Mouse (Mus musculus): ENCODE results near the gene Ckap2. TPM values are rescaled to one million over a fixed set of nuclear protein-coding genes. Genes with fewer than 3 reads are reported as not detected.
A peak's percentile ranks its signal among the peaks of the same experiment; 100 is the strongest.
"Not testable (repeated sequence)": the region's sequence is repeated elsewhere in the genome, so short reads cannot be mapped to it uniquely, and the experiment has no call there.

Ckap2 gene
- polyA plus RNA-seq, 1 experiment from 2014 or later = 38.5 TPM

GRCm38 (mm10) chr8:22150345-22150663 lies 35.3 kb downstream of the Ckap2 start:
- Histone ChIP-seq H3K4me2 (replicated peaks; ENCODE audit: low read depth, low read length) (no peak overlapping the region), H3K27ac (ENCODE audit: low read length) (no peak overlapping the region), H3K9me3 (ENCODE audit: low read length) (no peaks in the 10 kb centered on the region), H3K4me1 (ENCODE audit: insufficient read depth, low read length) (peaks cover 4% of the 10 kb centered on the region; the same call in 1 of the 2 replicates), H3K27me3 (ENCODE audit: insufficient read depth, low read length) (no peaks in the 10 kb centered on the region), H3K9ac (replicated peaks; ENCODE audit: low read length) (no peak overlapping the region), H3K4me3 (ENCODE audit: low read length) (no peak overlapping the region), H3K36me3 (ENCODE audit: insufficient read depth, low read length) (peaks cover 3% of the 10 kb centered on the region; the same call in 1 of the 2 replicates)
- ATAC-seq (ENCODE audit: low FRiP score, low TSS enrichment) = no peak
- 45% methylated on average over 3 of the region's 3 CpGs for WGBS

- 78% methylated on average over 11 of the region's 11 CpGs for WGBS
- Histone ChIP-seq H3K27ac (ENCODE audit: low read length) (0 out of 2 replicates have a peak overlapping the region, but pooled peaks have one; percentile 14), H3K4me3 (ENCODE audit: low read length) (no peak overlapping the region), H3K27me3 (ENCODE audit: insufficient read depth, low read length) (no peaks in the 10 kb centered on the region), H3K9ac (replicated peaks; ENCODE audit: low read length) (no peak overlapping the region), H3K9me3 (ENCODE audit: low read length) (no peaks in the 10 kb centered on the region), H3K36me3 (ENCODE audit: insufficient read depth, low read length) (peaks cover 3% of the 10 kb centered on the region; the same call in 1 of the 2 replicates), H3K4me2 (replicated peaks; ENCODE audit: low read depth, low read length) (no peak overlapping the region), H3K4me1 (ENCODE audit: insufficient read depth, low read length) (peaks cover 4% of the 10 kb centered on the region; the same call in 1 of the 2 replicates)
- ATAC-seq (ENCODE audit: low FRiP score, low TSS enrichment) = no peak
Measured at GRCm38 (mm10) chr8:22149643-22150344, 35.8 kb downstream of the Ckap2 start.

- H3K9me3 ChIP-seq (ENCODE audit: low read length) = no peaks in the 10 kb centered on the region
- WGBS = 89% methylated on average over 7 of the region's 7 CpGs
- H3K4me3 ChIP-seq (ENCODE audit: low read length) = no peak overlapping the region
- H3K36me3 ChIP-seq (ENCODE audit: insufficient read depth, low read length) = peaks cover 3% of the 10 kb centered on the region; the same call in 1 of the 2 replicates
- no peak for ATAC-seq (ENCODE audit: low FRiP score, low TSS enrichment)
- H3K9ac ChIP-seq (replicated peaks; ENCODE audit: low read length) = no peak overlapping the region
- H3K27ac ChIP-seq (ENCODE audit: low read length) = no peak overlapping the region
- H3K27me3 ChIP-seq (ENCODE audit: insufficient read depth, low read length) = no peaks in the 10 kb centered on the region
- no peak overlapping the region for H3K4me2 ChIP-seq (replicated peaks; ENCODE audit: low read depth, low read length)
- H3K4me1 ChIP-seq (ENCODE audit: insufficient read depth, low read length) = peaks cover 4% of the 10 kb centered on the region; the same call in 1 of the 2 replicates
Measured at GRCm38 (mm10) chr8:22148367-22148740, 37.3 kb downstream of the Ckap2 start.

- Histone ChIP-seq H3K36me3 (ENCODE audit: insufficient read depth, low read length) (peaks cover 5% of the 10 kb centered on the region), H3K4me2 (replicated peaks; ENCODE audit: low read depth, low read length) (no peak overlapping the region), H3K9ac (replicated peaks; ENCODE audit: low read length) (no peak overlapping the region), H3K4me3 (ENCODE audit: low read length) (no peak overlapping the region), H3K27me3 (ENCODE audit: insufficient read depth, low read length) (no peaks in the 10 kb centered on the region), H3K27ac (ENCODE audit: low read length) (no peak overlapping the region), H3K9me3 (ENCODE audit: low read length) (no peaks in the 10 kb centered on the region), H3K4me1 (ENCODE audit: insufficient read depth, low read length) (peaks cover 4% of the 10 kb centered on the region; the same call in 1 of the 2 replicates)
- ATAC-seq (ENCODE audit: low FRiP score, low TSS enrichment) = no peak
- 59% methylated on average over 9 of the region's 9 CpGs for WGBS
Measured at GRCm38 (mm10) chr8:22147706-22148366, 37.8 kb downstream of the Ckap2 start.

- Histone ChIP-seq H3K27me3 (ENCODE audit: insufficient read depth, low read length) (no peaks in the 10 kb centered on the region), H3K4me2 (replicated peaks; ENCODE audit: low read depth, low read length) (no peak overlapping the region), H3K27ac (ENCODE audit: low read length) (no peak overlapping the region), H3K9me3 (ENCODE audit: low read length) (no peaks in the 10 kb centered on the region), H3K9ac (replicated peaks; ENCODE audit: low read length) (no peak overlapping the region), H3K4me1 (ENCODE audit: insufficient read depth, low read length) (peaks cover 4% of the 10 kb centered on the region; the same call in 1 of the 2 replicates), H3K4me3 (ENCODE audit: low read length) (no peak overlapping the region), H3K36me3 (ENCODE audit: insufficient read depth, low read length) (peaks cover 14% of the 10 kb centered on the region)
- WGBS = 80% methylated on average over 6 of the region's 6 CpGs
- no peak for ATAC-seq (ENCODE audit: low FRiP score, low TSS enrichment)
Measured at GRCm38 (mm10) chr8:22145831-22146230, 39.8 kb downstream of the Ckap2 start.

GRCm38 (mm10) chr8:22143764-22144491 lies 41.7 kb downstream of the Ckap2 start:
- no peak overlapping the region for H3K9ac ChIP-seq (replicated peaks; ENCODE audit: low read length)
- H3K36me3 ChIP-seq (ENCODE audit: insufficient read depth, low read length) = peaks cover 14% of the 10 kb centered on the region
- H3K4me3 ChIP-seq (ENCODE audit: low read length) = no peak overlapping the region
- no peaks in the 10 kb centered on the region for H3K4me1 ChIP-seq (ENCODE audit: insufficient read depth, low read length)
- no peaks in the 10 kb centered on the region for H3K9me3 ChIP-seq (ENCODE audit: low read length)
- 65% methylated on average over 1 of the region's 1 CpGs for WGBS
- no peak for ATAC-seq (ENCODE audit: low FRiP score, low TSS enrichment)
- no peaks in the 10 kb centered on the region for H3K27me3 ChIP-seq (ENCODE audit: insufficient read depth, low read length)
- H3K4me2 ChIP-seq (replicated peaks; ENCODE audit: low read depth, low read length) = no peak overlapping the region
- no peak overlapping the region for H3K27ac ChIP-seq (ENCODE audit: low read length)

GRCm38 (mm10) chr8:22142592-22142991 lies 43.0 kb downstream of the Ckap2 start:
- H3K9ac ChIP-seq (replicated peaks; ENCODE audit: low read length) = no peak overlapping the region
- no peaks in the 10 kb centered on the region for H3K27me3 ChIP-seq (ENCODE audit: insufficient read depth, low read length)
- WGBS = 87% methylated on average over 4 of the region's 4 CpGs
- H3K4me2 ChIP-seq (replicated peaks; ENCODE audit: low read depth, low read length) = no peak overlapping the region
- no peaks in the 10 kb centered on the region for H3K9me3 ChIP-seq (ENCODE audit: low read length)
- no peak for ATAC-seq (ENCODE audit: low FRiP score, low TSS enrichment)
- no peak overlapping the region for H3K27ac ChIP-seq (ENCODE audit: low read length)
- H3K4me1 ChIP-seq (ENCODE audit: insufficient read depth, low read length) = no peaks in the 10 kb centered on the region
- no peak overlapping the region for H3K4me3 ChIP-seq (ENCODE audit: low read length)
- peaks cover 11% of the 10 kb centered on the region; the same call in 1 of the 2 replicates for H3K36me3 ChIP-seq (ENCODE audit: insufficient read depth, low read length)

GRCm38 (mm10) chr8:22141836-22142385 lies 43.7 kb downstream of the Ckap2 start:
- no peak overlapping the region for H3K4me3 ChIP-seq (ENCODE audit: low read length)
- 86% methylated on average over 4 of the region's 4 CpGs for WGBS
- H3K36me3 ChIP-seq (ENCODE audit: insufficient read depth, low read length) = peaks cover 11% of the 10 kb centered on the region; the same call in 1 of the 2 replicates
- ATAC-seq (ENCODE audit: low FRiP score, low TSS enrichment) = no peak
- H3K27ac ChIP-seq (ENCODE audit: low read length) = no peak overlapping the region
- no peaks in the 10 kb centered on the region for H3K27me3 ChIP-seq (ENCODE audit: insufficient read depth, low read length)
- H3K4me1 ChIP-seq (ENCODE audit: insufficient read depth, low read length) = no peaks in the 10 kb centered on the region
- no peak overlapping the region for H3K9ac ChIP-seq (replicated peaks; ENCODE audit: low read length)
- H3K4me2 ChIP-seq (replicated peaks; ENCODE audit: low read depth, low read length) = no peak overlapping the region
- H3K9me3 ChIP-seq (ENCODE audit: low read length) = no peaks in the 10 kb centered on the region

- H3K4me3 ChIP-seq (ENCODE audit: low read length); H3K4me1 ChIP-seq (ENCODE audit: insufficient read depth, low read length); H3K27me3 ChIP-seq (ENCODE audit: insufficient read depth, low read length); H3K9ac ChIP-seq (replicated peaks; ENCODE audit: low read length); ATAC-seq (ENCODE audit: low FRiP score, low TSS enrichment); H3K36me3 ChIP-seq (ENCODE audit: insufficient read depth, low read length); H3K27ac ChIP-seq (ENCODE audit: low read length); H3K9me3 ChIP-seq (ENCODE audit: low read length); H3K4me2 ChIP-seq (replicated peaks; ENCODE audit: low read depth, low read length): not testable (repeated sequence)
- WGBS = 89% methylated on average over 9 of the region's 9 CpGs
Measured at GRCm38 (mm10) chr8:22136462-22136861, 49.2 kb downstream of the Ckap2 start.
